Mouse (Mus musculus) neural tube, embryonic 11.5 days (tissue): ENCODE results near the gene Spred2. TPM values are rescaled to one million over a fixed set of nuclear protein-coding genes. Genes with fewer than 3 reads are reported as not detected.

Source experiments
- polyA plus RNA-seq: library from polyadenylated mRNA; unstranded; fragments of >200 nt; fragmentation: Nextera tagmentation; extraction: Ambion mirVana; gene quantifications from 2 replicates; pipeline ENCODE4 v1.2.1, GENCODE M21; 2014

Gene Spred2
- polyA plus RNA-seq, 1 experiment from 2014 or later, result 6.2 TPM

Other genes with a start within 250 kb of the Spred2 start
- gene Actr2, start 188.5 kb downstream of the Spred2 start, polyA plus RNA-seq, result 75.1 and 78.0 TPM in 2 replicates